Mouse (Mus musculus) ZHBTc4 (cell line): ENCODE results near the gene Piezo1.

Experiments
- DNase-seq: peaks from one replicate; pipeline ENCODE4 v3.0.0-alpha.2; 2011; ENCODE audit warnings: low read depth, low spot score

The Piezo1 gene

GRCm38 (mm10) chr8:122571153-122571552 is 20.0 kb upstream of the Piezo1 start:
- no peak for DNase-seq

DNA sequence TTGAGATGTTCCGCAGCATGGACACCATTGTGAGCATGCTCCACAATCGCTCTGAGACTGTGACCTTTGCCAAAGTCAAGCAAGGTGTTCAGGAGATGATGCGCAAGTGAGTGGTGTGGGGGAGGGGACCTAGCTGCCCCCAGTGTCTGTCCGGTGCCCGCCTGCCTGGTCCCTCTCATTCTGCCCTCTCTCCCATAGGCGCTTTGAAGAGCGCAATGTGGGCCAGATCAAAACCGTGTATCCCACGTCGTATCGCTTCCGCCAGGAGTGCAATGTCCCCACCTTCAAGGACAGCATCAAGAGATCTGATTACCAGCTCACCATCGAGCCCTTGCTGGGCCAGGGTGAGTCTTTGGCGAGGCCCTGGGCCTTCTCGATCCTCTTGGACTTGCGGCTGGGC is 18.9 kb upstream of the Piezo1 start:
- DNase-seq, result peak; percentile 17

- DNase-seq, result peak; percentile 29
These were observed 18.2 kb upstream of the Piezo1 start for GRCm38 (mm10) chr8:122569329-122569728.

DNA sequence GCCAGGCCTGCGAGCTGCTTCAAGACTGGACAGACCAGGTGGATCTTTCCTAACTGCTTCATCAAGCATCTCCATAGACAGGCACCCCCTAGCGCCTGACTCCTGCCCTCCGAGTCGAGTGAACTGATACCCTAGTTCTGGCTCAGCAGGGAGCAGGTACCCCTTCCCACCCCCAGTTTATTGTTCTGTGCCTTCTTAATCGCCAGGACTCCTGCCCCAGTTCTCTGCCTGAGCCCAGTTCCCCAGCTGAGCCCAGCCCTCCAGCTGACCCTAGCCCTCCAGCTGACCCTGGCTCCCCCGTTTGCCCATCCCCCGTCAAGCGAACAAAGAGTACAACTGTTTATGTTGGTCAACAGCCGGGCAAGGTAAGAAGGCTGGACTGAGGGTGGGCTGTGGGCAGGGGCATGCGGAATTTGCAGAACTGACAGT is 17.8 kb upstream of the Piezo1 start:
- DNase-seq, result peak; percentile 22

- no peak for DNase-seq
These were observed 17.0 kb upstream of the Piezo1 start for GRCm38 (mm10) chr8:122568109-122568504.

- peak; percentile 99 for DNase-seq
These were observed 16.4 kb upstream of the Piezo1 start, which contains the start of gene Cdt1 for GRCm38 (mm10) chr8:122567361-122568108. Cdt1 (plus strand) TSS chr8:122568015.

- peak; percentile 52 for DNase-seq
These were observed 15.6 kb upstream of the Piezo1 start for GRCm38 (mm10) chr8:122566766-122567165.

DNA sequence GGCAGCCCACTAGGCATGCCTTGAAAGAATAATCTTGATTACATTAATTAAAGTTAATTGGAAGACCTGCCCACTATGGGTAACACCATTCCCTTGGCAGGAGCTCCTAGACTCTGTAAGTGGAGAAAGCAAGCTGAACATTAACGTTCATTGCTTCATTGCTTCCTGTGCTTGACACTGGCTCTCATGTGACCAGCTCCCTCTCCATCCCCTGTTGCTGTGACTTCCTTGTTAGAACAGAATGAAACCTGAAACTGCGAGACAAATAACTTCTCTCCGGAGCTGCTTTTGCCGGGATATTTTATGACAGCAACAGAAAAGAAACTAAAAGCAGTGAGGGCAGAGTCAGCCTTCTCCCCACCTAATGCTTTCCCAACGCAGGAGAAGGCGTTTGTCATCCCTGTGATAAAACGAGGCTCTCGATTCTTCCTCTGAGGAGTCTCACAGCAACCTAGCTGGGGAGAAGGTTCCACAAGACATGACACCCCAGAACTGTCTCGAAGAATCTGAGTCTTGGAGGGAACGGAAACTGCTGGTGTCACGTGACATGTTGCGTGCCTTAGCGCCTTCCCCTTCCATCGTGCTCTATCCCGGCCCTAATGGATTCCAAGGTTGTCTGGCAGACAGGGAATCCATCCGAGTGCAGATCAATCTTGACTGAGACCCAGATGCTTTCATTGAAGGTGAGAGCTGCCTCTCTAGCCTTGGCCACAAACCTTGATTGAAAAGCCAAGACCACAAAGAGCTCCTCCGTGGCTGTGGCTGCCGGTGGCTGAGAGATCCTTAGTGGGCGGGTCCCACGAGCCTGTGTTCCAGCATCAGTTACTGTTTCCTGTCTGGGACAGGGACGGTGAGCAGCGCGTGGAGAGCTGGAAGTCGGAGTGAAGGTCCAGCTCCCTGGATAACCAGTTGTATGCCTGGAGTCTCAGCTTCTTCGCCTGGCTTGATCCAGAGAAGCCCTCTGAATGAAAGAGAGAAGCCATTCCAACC is 13.5 kb upstream of the Piezo1 start:
- DNase-seq, result peak; percentile 85

- no peak for DNase-seq
These were observed 10.1 kb upstream of the Piezo1 start for GRCm38 (mm10) chr8:122561199-122561598.

GRCm38 (mm10) chr8:122558671-122559349 is 7.7 kb upstream of the Piezo1 start:
- peak; percentile 90 for DNase-seq

GRCm38 (mm10) chr8:122557248-122558038 is 6.3 kb upstream of the Piezo1 start:
- DNase-seq, result peak; percentile 87

GRCm38 (mm10) chr8:122556030-122557009 is 5.2 kb upstream of the Piezo1 start:
- peak; percentile 79 for DNase-seq

DNA sequence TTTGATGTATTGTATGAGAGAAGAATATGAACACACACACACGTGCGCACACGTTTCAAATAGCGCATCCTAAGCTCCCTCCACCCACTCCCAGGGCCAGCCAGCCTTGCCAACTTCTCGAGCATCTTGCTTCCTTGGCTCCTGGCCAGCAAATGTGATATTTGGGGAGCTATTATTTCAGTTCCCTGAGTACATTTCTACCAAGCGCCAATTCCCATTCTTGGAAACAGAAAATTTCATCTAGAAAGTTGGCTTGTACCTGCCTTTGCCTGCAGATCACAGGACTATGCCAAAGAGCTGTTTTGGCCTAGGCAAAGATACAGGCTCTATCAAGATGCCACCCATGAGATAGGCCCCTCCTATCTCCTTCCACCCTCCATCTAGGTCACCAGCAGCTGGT is 3.7 kb upstream of the Piezo1 start:
- no peak for DNase-seq

DNA sequence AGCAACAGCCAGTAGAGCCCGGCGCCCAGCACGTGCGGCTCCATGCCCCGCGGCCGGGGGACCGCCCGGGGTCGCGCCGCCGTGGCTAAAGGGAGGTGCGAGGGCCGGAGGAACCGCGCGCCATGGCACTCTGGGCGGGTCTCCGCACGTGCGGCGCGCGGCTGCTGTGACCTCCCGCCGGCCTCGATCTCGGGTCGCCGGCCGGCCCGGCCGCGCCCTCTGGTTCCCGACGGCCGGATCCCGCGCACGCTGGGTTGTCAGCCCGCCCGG is 199 bp downstream of the Piezo1 start:
- no peak for DNase-seq

DNA sequence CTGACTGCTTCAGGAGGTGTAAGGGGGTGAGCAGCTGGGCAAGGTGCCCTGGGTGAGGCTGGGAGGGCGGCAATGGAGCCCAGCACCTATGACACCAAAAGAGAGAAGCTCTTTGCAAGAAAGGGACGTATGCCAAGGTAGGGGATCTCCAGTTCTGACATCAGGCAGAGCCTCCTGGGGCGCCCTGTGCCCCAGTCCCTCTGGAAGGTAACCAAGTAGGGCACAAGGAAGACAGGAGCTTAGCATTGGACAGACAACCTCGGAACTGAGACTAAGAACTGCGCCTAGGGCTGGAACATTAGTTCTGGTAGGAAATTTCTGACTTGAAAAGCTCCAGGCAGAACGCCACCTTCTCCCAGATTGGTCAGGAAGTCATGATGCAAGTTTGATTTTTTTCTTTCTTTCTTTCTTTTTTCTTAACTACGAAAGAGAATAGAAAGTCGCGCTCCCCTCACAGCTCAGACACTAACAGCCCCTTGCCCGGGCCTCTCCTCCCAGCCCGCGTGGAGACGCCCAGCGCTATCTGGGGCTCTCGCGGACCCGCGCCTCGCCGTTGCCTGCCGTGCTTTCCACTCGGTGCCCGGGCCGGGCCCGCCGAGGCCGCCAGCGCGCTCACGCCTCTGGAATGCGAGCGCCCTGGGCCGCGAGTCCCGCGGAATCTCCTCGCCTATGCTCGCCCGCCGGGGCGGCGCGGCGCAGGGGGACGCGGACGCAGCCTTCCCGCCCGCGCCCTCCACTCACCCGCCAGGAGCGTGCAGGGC is 715 bp downstream of the Piezo1 start:
- peak; percentile 72 for DNase-seq

- no peak for DNase-seq
These were observed 2.2 kb downstream of the Piezo1 start for GRCm38 (mm10) chr8:122548891-122549439.

DNA sequence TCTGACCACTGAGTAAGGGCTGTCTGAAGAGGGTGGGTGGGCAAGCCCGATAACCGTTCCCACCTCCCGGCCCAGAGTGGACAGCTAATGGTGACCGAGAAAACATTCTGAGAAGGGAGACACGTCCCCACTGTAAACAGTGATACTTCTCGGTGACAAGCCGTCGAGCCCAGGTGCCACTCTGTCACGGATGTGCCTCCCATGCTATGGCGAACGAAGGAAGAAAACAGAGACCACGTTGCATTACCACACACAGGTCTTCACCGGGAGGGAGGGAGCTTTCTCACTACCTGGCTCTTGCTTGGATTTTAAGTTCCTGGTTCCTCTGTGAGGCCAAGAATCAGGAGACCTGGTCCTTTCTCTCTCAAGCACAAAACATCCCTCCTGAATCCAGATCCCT is 2.8 kb downstream of the Piezo1 start:
- DNase-seq, result no peak

- peak; percentile 75 for DNase-seq
These were observed 3.3 kb downstream of the Piezo1 start for GRCm38 (mm10) chr8:122547815-122548214.
